Mouse (Mus musculus): ENCODE results near the gene Bysl. TPM values are rescaled to one million over a fixed set of nuclear protein-coding genes. Genes with fewer than 3 reads are reported as not detected.
A peak's percentile ranks its signal among the peaks of the same experiment; 100 is the strongest.

The Bysl gene
- polyA plus RNA-seq, 1 experiment: 25.7 TPM

GRCm38 (mm10) chr17:47593854-47594182 is 17.5 kb downstream of the Bysl start:
- peak overlapping the region; percentile 69 for H3K4me3 ChIP-seq (ENCODE audit: low read depth, low read length)
- peak overlapping the region; percentile 83 for H3K9ac ChIP-seq (ENCODE audit: low read depth, poor library complexity, severe bottlenecking)
- H3K36me3 ChIP-seq (ENCODE audit: control insufficient read depth, insufficient read depth, low read length, poor library complexity, severe bottlenecking): peaks cover 8% of the 10 kb centered on the region; the same call in 1 of the 2 replicates
- H3K9me3 ChIP-seq (replicated peaks; ENCODE audit: control insufficient read depth, insufficient read depth, low read length, poor library complexity, severe bottlenecking): no peaks in the 10 kb centered on the region
- H3K27me3 ChIP-seq (ENCODE audit: control insufficient read depth, insufficient read depth, low read length, poor library complexity, severe bottlenecking): no peaks in the 10 kb centered on the region
- H3K4me1 ChIP-seq (ENCODE audit: control insufficient read depth, insufficient read depth, low read length): peaks cover 6% of the 10 kb centered on the region
- no peak for TF ChIP-seq CTCF (IDR thresholded peaks at IDR 0.05; ENCODE audit: low read depth, low read length)
- no peak for TF ChIP-seq EP300 (IDR thresholded peaks at IDR 0.05; ENCODE audit: insufficient read depth, low read depth, low read length)
- no peak for TF ChIP-seq POLR2A (IDR thresholded peaks at IDR 0.05; ENCODE audit: insufficient read depth, low read length)
- H3K27ac ChIP-seq (ENCODE audit: insufficient read depth, low read length): peak overlapping the region; percentile 7

GRCm38 (mm10) chr17:47593215-47593853 is 18.0 kb downstream of the Bysl start:
- Histone ChIP-seq H3K9ac (ENCODE audit: low read depth, poor library complexity, severe bottlenecking) (peak overlapping the region; percentile 83), H3K9me3 (replicated peaks; ENCODE audit: control insufficient read depth, insufficient read depth, low read length, poor library complexity, severe bottlenecking) (no peaks in the 10 kb centered on the region), H3K27me3 (ENCODE audit: control insufficient read depth, insufficient read depth, low read length, poor library complexity, severe bottlenecking) (no peaks in the 10 kb centered on the region), H3K4me1 (ENCODE audit: control insufficient read depth, insufficient read depth, low read length) (peaks cover 6% of the 10 kb centered on the region), H3K4me3 (ENCODE audit: low read depth, low read length) (peak overlapping the region; percentile 69), H3K27ac (ENCODE audit: insufficient read depth, low read length) (0 out of 2 replicates have a peak overlapping the region, but pooled peaks have one; percentile 18), H3K36me3 (ENCODE audit: control insufficient read depth, insufficient read depth, low read length, poor library complexity, severe bottlenecking) (peaks cover 5% of the 10 kb centered on the region; the same call in 1 of the 2 replicates)
- no peak for TF ChIP-seq CTCF (IDR thresholded peaks at IDR 0.05; ENCODE audit: low read depth, low read length)
- TF ChIP-seq EP300 (IDR thresholded peaks at IDR 0.05; ENCODE audit: insufficient read depth, low read depth, low read length): no peak

DNA sequence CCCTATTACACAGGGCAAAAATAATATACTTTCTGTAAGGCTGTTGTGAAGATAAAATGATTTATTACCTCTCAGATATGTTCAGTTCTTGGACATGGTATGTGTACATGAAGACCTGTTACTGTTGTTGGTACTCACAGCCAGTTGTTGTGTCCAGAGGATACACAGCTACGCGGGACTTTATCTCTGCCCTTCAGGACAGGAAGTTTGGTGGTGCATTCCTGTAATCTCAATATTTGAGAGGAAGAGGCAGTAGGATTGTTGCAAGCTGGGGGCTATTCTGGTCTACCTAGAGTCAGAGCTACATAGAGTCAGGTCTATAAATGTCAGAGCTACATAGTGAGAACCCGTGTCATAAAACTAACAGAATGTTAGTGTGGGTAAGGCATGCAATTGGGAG is 20.2 kb downstream of the Bysl start:
- no peak overlapping the region for H3K27ac ChIP-seq (ENCODE audit: insufficient read depth, low read length)
- no peak overlapping the region for H3K4me3 ChIP-seq (ENCODE audit: low read depth, low read length)
- peaks cover 5% of the 10 kb centered on the region; the same call in 1 of the 2 replicates for H3K36me3 ChIP-seq (ENCODE audit: control insufficient read depth, insufficient read depth, low read length, poor library complexity, severe bottlenecking)
- H3K4me1 ChIP-seq (ENCODE audit: control insufficient read depth, insufficient read depth, low read length): peaks cover 2% of the 10 kb centered on the region
- TF ChIP-seq EP300 (IDR thresholded peaks at IDR 0.05; ENCODE audit: insufficient read depth, low read depth, low read length) (no peak), CTCF (IDR thresholded peaks at IDR 0.05; ENCODE audit: low read depth, low read length) (no peak), POLR2A (IDR thresholded peaks at IDR 0.05; ENCODE audit: insufficient read depth, low read length) (no peak)
- no peaks in the 10 kb centered on the region for H3K27me3 ChIP-seq (ENCODE audit: control insufficient read depth, insufficient read depth, low read length, poor library complexity, severe bottlenecking)
- H3K9ac ChIP-seq (ENCODE audit: low read depth, poor library complexity, severe bottlenecking): no peak overlapping the region
- no peaks in the 10 kb centered on the region for H3K9me3 ChIP-seq (replicated peaks; ENCODE audit: control insufficient read depth, insufficient read depth, low read length, poor library complexity, severe bottlenecking)

DNA sequence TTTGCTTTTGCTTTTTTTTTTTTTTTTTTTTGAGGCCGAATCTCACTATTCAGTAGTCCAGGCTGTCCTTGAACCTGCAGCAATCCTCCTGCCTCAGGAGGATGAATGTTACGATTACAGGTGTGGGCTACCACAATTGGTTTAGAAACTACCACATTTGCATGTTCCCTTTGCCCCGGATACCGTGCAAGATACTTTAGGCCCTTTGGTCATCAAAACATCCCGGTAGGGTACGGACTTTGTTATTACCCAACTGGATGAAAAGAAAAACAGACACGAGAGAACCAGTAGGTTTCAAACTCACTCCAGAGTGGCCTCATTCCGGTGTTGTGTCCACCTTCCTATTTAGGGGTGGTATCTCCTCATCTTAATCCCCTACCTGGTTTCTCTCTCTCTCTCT is 22.8 kb downstream of the Bysl start:
- H3K9ac ChIP-seq (ENCODE audit: low read depth, poor library complexity, severe bottlenecking): no peak overlapping the region
- no peaks in the 10 kb centered on the region for H3K9me3 ChIP-seq (replicated peaks; ENCODE audit: control insufficient read depth, insufficient read depth, low read length, poor library complexity, severe bottlenecking)
- peaks cover 2% of the 10 kb centered on the region for H3K4me1 ChIP-seq (ENCODE audit: control insufficient read depth, insufficient read depth, low read length)
- H3K27me3 ChIP-seq (ENCODE audit: control insufficient read depth, insufficient read depth, low read length, poor library complexity, severe bottlenecking): no peaks in the 10 kb centered on the region
- no peak overlapping the region for H3K4me3 ChIP-seq (ENCODE audit: low read depth, low read length)
- H3K27ac ChIP-seq (ENCODE audit: insufficient read depth, low read length): peak overlapping the region; percentile 90
- TF ChIP-seq EP300 (IDR thresholded peaks at IDR 0.05; ENCODE audit: insufficient read depth, low read depth, low read length) (no peak), CTCF (IDR thresholded peaks at IDR 0.05; ENCODE audit: low read depth, low read length) (no peak), POLR2A (IDR thresholded peaks at IDR 0.05; ENCODE audit: insufficient read depth, low read length) (no peak)
- no peaks in the 10 kb centered on the region for H3K36me3 ChIP-seq (ENCODE audit: control insufficient read depth, insufficient read depth, low read length, poor library complexity, severe bottlenecking)

GRCm38 (mm10) chr17:47580962-47581361 is 30.3 kb downstream of the Bysl start:
- H3K36me3 ChIP-seq (ENCODE audit: control insufficient read depth, insufficient read depth, low read length, poor library complexity, severe bottlenecking): no peaks in the 10 kb centered on the region
- H3K4me1 ChIP-seq (ENCODE audit: control insufficient read depth, insufficient read depth, low read length): no peaks in the 10 kb centered on the region
- no peak overlapping the region for H3K9ac ChIP-seq (ENCODE audit: low read depth, poor library complexity, severe bottlenecking)
- TF ChIP-seq CTCF (IDR thresholded peaks at IDR 0.05; ENCODE audit: low read depth, low read length): no peak
- TF ChIP-seq POLR2A (IDR thresholded peaks at IDR 0.05; ENCODE audit: insufficient read depth, low read length): no peak
- no peak for TF ChIP-seq EP300 (IDR thresholded peaks at IDR 0.05; ENCODE audit: insufficient read depth, low read depth, low read length)
- H3K4me3 ChIP-seq (ENCODE audit: low read depth, low read length): no peak overlapping the region
- no peaks in the 10 kb centered on the region for H3K27me3 ChIP-seq (ENCODE audit: control insufficient read depth, insufficient read depth, low read length, poor library complexity, severe bottlenecking)
- H3K9me3 ChIP-seq (replicated peaks; ENCODE audit: control insufficient read depth, insufficient read depth, low read length, poor library complexity, severe bottlenecking): no peaks in the 10 kb centered on the region
- H3K27ac ChIP-seq (ENCODE audit: insufficient read depth, low read length): no peak overlapping the region

DNA sequence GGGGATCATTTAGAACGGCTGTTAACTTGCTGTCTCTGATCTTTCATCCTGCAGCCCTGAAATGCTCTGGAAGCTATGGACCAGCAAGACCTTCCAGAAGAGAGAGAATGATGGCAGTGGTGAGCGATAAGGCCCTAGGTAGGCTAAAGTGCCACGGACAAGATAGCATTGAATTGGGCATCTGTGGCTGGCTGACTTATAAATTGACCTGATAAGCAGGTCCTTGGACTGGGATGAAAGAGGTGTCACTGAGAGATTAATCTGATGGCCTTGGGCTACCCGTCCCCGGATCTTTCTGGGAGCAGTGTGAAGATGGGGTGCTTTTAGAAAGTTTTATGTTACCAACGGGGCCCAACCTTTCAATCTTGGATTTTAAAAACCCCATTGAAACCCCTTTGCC is 32.6 kb downstream of the Bysl start:
- TF ChIP-seq CTCF (IDR thresholded peaks at IDR 0.05; ENCODE audit: low read depth, low read length): no peak
- no peak for TF ChIP-seq EP300 (IDR thresholded peaks at IDR 0.05; ENCODE audit: insufficient read depth, low read depth, low read length)
- TF ChIP-seq POLR2A (IDR thresholded peaks at IDR 0.05; ENCODE audit: insufficient read depth, low read length): no peak
- Histone ChIP-seq H3K9me3 (replicated peaks; ENCODE audit: control insufficient read depth, insufficient read depth, low read length, poor library complexity, severe bottlenecking) (no peaks in the 10 kb centered on the region), H3K4me3 (ENCODE audit: low read depth, low read length) (no peak overlapping the region), H3K4me1 (ENCODE audit: control insufficient read depth, insufficient read depth, low read length) (peaks cover 12% of the 10 kb centered on the region), H3K27ac (ENCODE audit: insufficient read depth, low read length) (no peak overlapping the region), H3K9ac (ENCODE audit: low read depth, poor library complexity, severe bottlenecking) (no peak overlapping the region), H3K27me3 (ENCODE audit: control insufficient read depth, insufficient read depth, low read length, poor library complexity, severe bottlenecking) (no peaks in the 10 kb centered on the region), H3K36me3 (ENCODE audit: control insufficient read depth, insufficient read depth, low read length, poor library complexity, severe bottlenecking) (no peaks in the 10 kb centered on the region)

Data from ES-Bruce4 (cell line).